Mouse (Mus musculus) left cerebral cortex, postnatal 14 days (tissue): Measurements from ENCODE around the gene Nmd3. TPM values are rescaled to one million over a fixed set of nuclear protein-coding genes. Genes with fewer than 3 reads are reported as not detected.

Experiments used
- DNase-seq, 2 experiments: peaks; one replicate each; pipeline ENCODE4 v3.0.0; 2021 to 2022; ENCODE audit warnings: low spot score in 2 of 2, mixed read lengths in 1 of 2
- intact Hi-C: fragments of 180-260 bp; cut with DNase I; formaldehyde crosslinking; loops from one replicate; pipeline ENCODE4 v1.15.1; 2025
- total RNA-seq, 2 experiments: library from RNA; stranded (reverse); gene quantifications; 2 replicates each; pipeline ENCODE4 v1.2.3; 2021

Gene Nmd3
- total RNA-seq, 2 experiments from 2014 or later, result 46.4 to 55.9 TPM

GRCm38 (mm10) chr3:69757456-69757855 lies 35.7 kb downstream of the Nmd3 start:
- no peak for DNase-seq
- intact Hi-C loops, result loop anchor here (2.0 kb wide), 1 partner anchor 141 kb away; no protein-coding TSS in a partner anchor

GRCm38 (mm10) chr3:69760081-69760480 lies 38.3 kb downstream of the Nmd3 start:
- intact Hi-C loops, result no loop called here
- DNase-seq, result no peak

- intact Hi-C loops, result no loop called here
- DNase-seq, result no peak
Measured at GRCm38 (mm10) chr3:69761195-69761594, 39.4 kb downstream of the Nmd3 start.

GRCm38 (mm10) chr3:69762838-69763368 lies 41.1 kb downstream of the Nmd3 start:
- intact Hi-C loops, result no loop called here
- no peak for DNase-seq

GRCm38 (mm10) chr3:69763630-69764565 lies 42.1 kb downstream of the Nmd3 start:
- no peak for DNase-seq
- intact Hi-C loops, result no loop called here

GRCm38 (mm10) chr3:69765206-69765605 lies 43.4 kb downstream of the Nmd3 start:
- intact Hi-C loops, result no loop called here

GRCm38 (mm10) chr3:69769150-69769549 lies 47.4 kb downstream of the Nmd3 start:
- DNase-seq, result no peak
- intact Hi-C loops, result no loop called here

More at GRCm38 (mm10) chr3:69765206-69765605, 43.4 kb downstream of the Nmd3 start:
- DNase-seq, result no peak

GRCm38 (mm10) chr3:69773356-69773755 lies 51.6 kb downstream of the Nmd3 start:
- intact Hi-C loops, result no loop called here
- no peak for DNase-seq

GRCm38 (mm10) chr3:69779246-69779796 lies 57.5 kb downstream of the Nmd3 start:
- DNase-seq, result no peak
- intact Hi-C loops, result no loop called here

- no peak for DNase-seq
- intact Hi-C loops, result no loop called here
Measured at GRCm38 (mm10) chr3:69792823-69793417, 71.1 kb downstream of the Nmd3 start.

- intact Hi-C loops, result no loop called here
- DNase-seq, result no peak
Measured at GRCm38 (mm10) chr3:69797533-69797932, 75.7 kb downstream of the Nmd3 start.

- intact Hi-C loops, result no loop called here
- DNase-seq, result no peak
Measured at GRCm38 (mm10) chr3:69797969-69798368, 76.2 kb downstream of the Nmd3 start.

GRCm38 (mm10) chr3:69799096-69799495 lies 77.3 kb downstream of the Nmd3 start:
- intact Hi-C loops, result no loop called here

GRCm38 (mm10) chr3:69800829-69801384 lies 79.1 kb downstream of the Nmd3 start:
- intact Hi-C loops, result no loop called here

More at GRCm38 (mm10) chr3:69799096-69799495, 77.3 kb downstream of the Nmd3 start:
- DNase-seq, result no peak

GRCm38 (mm10) chr3:69803137-69803536 lies 81.4 kb downstream of the Nmd3 start:
- intact Hi-C loops, result no loop called here
- DNase-seq, result no peak

More at GRCm38 (mm10) chr3:69800829-69801384, 79.1 kb downstream of the Nmd3 start:
- DNase-seq, result no peak

Other genes starting within 250 kb of the Nmd3 start
- 10 to 100 TPM; 65.8 to 67.5 TPM for gene B3galnt1, start 123.0 kb upstream of the Nmd3 start, total RNA-seq
- 1 to 10 TPM; 3.3 to 4.1 TPM for gene Sptssb, start 138.0 kb downstream of the Nmd3 start, total RNA-seq